Mouse (Mus musculus) embryonic stem cell, embryonic (primary cell): ENCODE measurements at regions not wholly inside any gene's neighbourhood (a gene's known extent, or its start where the extent isn't known, plus 50 kb on each side); places are given as distances from the start of the nearest gene placed in this dataset.

Experiments
- CTCF ChIA-PET, 4 experiments: fragments of 300-600 bp in 2 of 4; fragments of 350-600 bp in 2 of 4; sonication (Branson Sonifier 250); formaldehyde crosslinking; loops; one replicate each; lab custom pipeline; 2022; ENCODE audit warnings: inconsistent platforms in 2 of 4; lab: Charles Lee
- POLR2A ChIA-PET, 4 experiments: fragments of 300-600 bp in 2 of 4; fragments of 350-600 bp in 2 of 4; sonication (Branson Sonifier 250); formaldehyde crosslinking; loops; one replicate each; lab custom pipeline; 2022; ENCODE audit warnings: antibody characterized with exemption in 4 of 4, inconsistent platforms in 1 of 4; lab: Charles Lee

- POLR2A ChIA-PET: no interaction called here
Measured at GRCm38 (mm10) chr12:32273474-32273873, 65.0 kb upstream of the Pik3cg start.

DNA sequence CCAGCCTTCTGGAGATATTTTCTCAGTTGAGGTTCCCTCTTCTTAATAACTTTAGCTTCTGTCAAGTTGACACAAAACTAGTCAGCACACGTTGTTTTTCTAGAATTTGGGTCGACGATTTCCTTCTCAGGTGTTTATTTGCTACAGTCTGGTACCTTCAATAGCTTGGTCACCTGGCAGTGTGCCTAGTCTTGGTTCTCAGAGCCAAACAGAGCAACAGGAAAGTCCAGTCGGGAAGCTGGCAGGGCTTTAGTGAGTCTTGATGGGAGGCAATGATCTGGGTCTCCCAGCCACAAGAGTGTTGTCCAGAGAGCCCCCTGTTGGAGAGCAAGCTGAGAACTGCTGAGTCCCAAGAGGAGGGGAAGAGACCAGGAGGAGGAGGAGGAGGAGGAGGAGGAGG lies 71.4 kb upstream of the Pik3cg start:
- ChIA-PET POLR2A (no interaction called here), CTCF (interaction anchor here in 1 of 4 experiments (1.0 kb wide), 1 partner anchor 13 kb away, joined by 3 read pairs; no protein-coding TSS in a partner anchor)

More at GRCm38 (mm10) chr12:32273474-32273873, 65.0 kb upstream of the Pik3cg start:
- CTCF ChIA-PET: interaction anchor here in 1 of 4 experiments (0.9 kb wide), 1 partner anchor 19 kb away, joined by 3 read pairs; no protein-coding TSS in a partner anchor

DNA sequence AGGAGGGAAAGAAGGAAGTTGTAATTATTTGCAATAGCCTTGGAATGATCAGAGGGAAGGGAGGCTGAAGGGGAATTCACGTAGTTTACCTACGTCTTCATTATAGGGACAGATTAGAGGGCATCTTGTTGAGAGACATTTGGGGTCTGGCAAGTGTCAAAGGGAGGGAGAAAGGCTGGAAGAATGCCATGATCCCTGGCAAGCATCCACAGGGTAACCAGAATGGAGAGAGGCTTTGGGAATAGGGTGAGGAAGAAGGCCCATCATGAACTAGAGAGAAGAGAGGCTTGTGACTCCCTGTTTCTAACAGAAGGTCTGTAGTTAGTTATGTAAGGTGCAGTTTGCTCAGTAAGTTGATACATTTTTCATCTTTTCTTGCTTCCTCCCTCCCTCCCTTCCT lies 71.8 kb upstream of the Pik3cg start:
- CTCF ChIA-PET: interaction anchor here in 2 of 4 experiments (0.6 to 1.0 kb wide), 2 partner anchors 12 to 112 kb away, joined by 3 read pairs; no protein-coding TSS in a partner anchor

GRCm38 (mm10) chr12:32282371-32283163 lies 74.1 kb upstream of the Pik3cg start:
- CTCF ChIA-PET: interaction anchor here in 2 of 4 experiments (0.7 to 0.8 kb wide), 2 partner anchors 9 to 1198 kb away, joined by 4 to 6 read pairs; no protein-coding TSS in a partner anchor
- POLR2A ChIA-PET: no interaction called here

More for the DNA sequence above, 71.8 kb upstream of the Pik3cg start:
- POLR2A ChIA-PET: no interaction called here

DNA sequence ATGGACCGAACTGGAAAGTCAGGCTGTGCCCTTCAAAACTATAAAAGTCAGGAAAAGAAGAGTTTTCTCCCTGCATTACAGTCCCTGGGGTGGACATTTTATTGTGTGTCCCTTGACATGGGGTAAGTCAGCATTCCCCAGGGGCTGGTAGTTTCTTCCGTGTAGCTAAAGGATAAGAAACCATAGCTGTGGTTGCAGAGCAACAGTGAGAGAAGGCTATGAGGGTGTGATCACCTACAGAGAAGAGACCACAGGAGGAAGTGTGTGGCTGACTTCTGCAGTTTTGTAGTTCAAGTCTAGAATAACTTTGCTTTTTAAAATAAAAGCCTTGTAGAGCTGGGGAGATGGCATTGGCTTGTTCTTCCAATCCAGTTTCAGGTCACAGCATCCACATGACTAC lies 76.6 kb upstream of the Pik3cg start:
- ChIA-PET CTCF (no interaction called here), POLR2A (interaction anchor here in 1 of 4 experiments (0.6 kb wide), 1 partner anchor 57 kb away, joined by 3 read pairs; no protein-coding TSS in a partner anchor)

GRCm38 (mm10) chr12:32286652-32287051 lies 78.2 kb upstream of the Pik3cg start:
- POLR2A ChIA-PET: interaction anchor here in 1 of 4 experiments (0.6 to 0.8 kb wide), 2 partner anchors 9 to 533 kb away, joined by 3 to 4 read pairs; partner anchors contain the start of gene Nampt
- CTCF ChIA-PET: interaction anchor here in 1 of 4 experiments (0.6 kb wide), 1 partner anchor 869 kb away, joined by 3 read pairs; no protein-coding TSS in a partner anchor

DNA sequence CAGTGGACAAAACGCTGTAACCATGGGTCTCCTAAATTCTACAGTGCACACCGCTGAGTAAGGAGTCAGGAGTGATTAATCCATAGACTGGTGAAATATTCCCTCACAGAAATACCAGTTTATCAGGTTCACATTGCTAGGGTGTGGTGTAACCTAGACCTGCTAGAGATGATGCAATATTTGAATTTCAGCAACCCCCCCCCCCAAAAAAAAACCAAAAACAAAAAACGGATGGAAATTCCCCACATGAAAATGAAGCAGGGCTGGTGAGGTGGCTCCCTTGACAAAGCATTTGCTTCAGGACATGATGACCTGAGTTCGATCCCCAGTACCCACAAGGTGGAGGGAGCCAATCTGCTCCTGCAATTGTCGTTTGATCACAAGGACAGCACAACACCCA lies 82.7 kb upstream of the Pik3cg start:
- ChIA-PET CTCF (interaction anchor here (0.6 to 3.6 kb wide), 15 partner anchors 9 to 341 kb away, joined by 3 to 24 read pairs (median 4); partner anchors contain the start of genes Ccdc71l (in 3 of the 4) and Hbp1 (in 1 of the 4)), POLR2A (interaction anchor here in 1 of 4 experiments (0.8 to 1.3 kb wide), 2 partner anchors 88 to 341 kb away, joined by 4 to 5 read pairs; partner anchors contain the start of genes Ccdc71l and Hbp1)

DNA sequence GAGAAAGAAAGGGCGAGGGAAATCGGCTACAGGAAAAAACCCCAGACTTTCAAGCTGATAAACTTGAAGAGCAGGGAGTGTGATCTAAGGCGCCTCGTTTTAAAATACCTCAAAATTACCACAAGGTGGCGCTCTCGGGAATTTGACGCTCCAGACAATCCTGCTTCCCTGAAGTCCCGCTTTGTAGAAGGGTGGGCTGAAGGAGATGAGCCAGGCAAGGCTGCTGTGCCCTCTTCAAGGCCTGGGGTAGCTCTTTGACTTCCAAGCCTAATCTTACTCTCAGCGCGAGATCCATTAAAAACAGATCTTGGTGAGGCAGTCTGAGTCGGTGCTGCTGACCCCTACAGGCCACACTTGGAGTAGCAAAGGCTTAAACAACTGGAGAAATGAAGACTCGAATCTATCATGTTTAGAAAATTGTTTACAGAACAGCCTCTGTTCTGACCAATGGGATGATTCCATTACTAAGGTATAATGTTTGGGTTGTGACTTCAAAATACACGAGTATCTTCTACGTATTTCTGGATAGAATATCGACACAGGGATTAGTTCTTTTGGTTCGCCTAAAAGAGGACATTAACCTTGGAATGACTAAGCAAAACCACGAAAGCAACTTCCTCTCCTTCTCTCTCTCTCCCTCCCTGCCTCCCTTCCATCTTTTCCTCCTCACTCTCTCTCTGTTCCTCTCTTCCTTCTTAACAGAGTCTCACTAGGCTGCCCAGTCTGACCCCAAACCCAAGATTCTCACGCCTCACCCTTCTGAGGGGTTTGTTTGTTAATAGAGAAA lies 83.7 kb upstream of the Pik3cg start:
- ChIA-PET POLR2A (interaction anchor here in 3 of 4 experiments (0.8 to 1.3 kb wide), 5 partner anchors 14 to 343 kb away, joined by 3 to 5 read pairs (median 4); partner anchors contain the start of genes Ccdc71l (in 1 of the 3) and Hbp1 (in 1 of the 3)), CTCF (interaction anchor here (0.6 to 3.6 kb wide), 24 partner anchors 9 to 384 kb away, joined by 3 to 24 read pairs (median 3); partner anchors contain the start of genes Ccdc71l (in 3 of the 4) and Hbp1 (in 1 of the 4))

- CTCF ChIA-PET: interaction anchor here (0.5 to 3.6 kb wide), 13 partner anchors 13 to 383 kb away, joined by 3 to 24 read pairs (median 3); partner anchors contain the start of gene Ccdc71l (in 2 of the 4)
- POLR2A ChIA-PET: interaction anchor here in 1 of 4 experiments (1.0 to 1.3 kb wide), 2 partner anchors 86 to 343 kb away, joined by 5 read pairs; partner anchors contain the start of genes Ccdc71l and Hbp1
Measured at GRCm38 (mm10) chr12:32292749-32293128, 84.3 kb upstream of the Pik3cg start.

DNA sequence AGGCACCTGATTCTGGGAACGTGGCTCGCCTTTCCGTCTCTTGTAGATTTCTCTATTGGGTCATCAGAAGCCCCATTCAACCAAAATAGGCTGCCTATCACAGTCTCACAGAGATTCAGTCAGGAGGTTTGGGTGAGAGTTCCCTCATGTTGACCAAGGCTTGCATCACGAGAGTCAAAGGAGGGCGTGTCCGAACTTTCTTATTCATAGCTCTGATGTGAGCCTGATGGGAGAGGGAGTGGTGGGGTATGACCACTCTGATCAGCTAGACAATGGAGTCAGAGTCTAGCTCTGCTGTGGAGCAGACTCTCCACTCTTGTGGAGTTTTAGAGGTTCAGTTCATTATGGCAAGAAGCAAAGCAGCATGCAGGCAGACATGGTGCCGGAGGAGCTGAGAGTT lies 81.1 kb upstream of the Ccdc71l start:
- POLR2A ChIA-PET: interaction anchor here in 2 of 4 experiments (0.9 to 1.0 kb wide), 2 partner anchors 81 to 523 kb away, joined by 3 to 4 read pairs; partner anchors contain the start of gene Ccdc71l (in 1 of the 2)
- CTCF ChIA-PET: no interaction called here

GRCm38 (mm10) chr12:32299714-32300113 lies 78.8 kb upstream of the Ccdc71l start:
- POLR2A ChIA-PET: no interaction called here

DNA sequence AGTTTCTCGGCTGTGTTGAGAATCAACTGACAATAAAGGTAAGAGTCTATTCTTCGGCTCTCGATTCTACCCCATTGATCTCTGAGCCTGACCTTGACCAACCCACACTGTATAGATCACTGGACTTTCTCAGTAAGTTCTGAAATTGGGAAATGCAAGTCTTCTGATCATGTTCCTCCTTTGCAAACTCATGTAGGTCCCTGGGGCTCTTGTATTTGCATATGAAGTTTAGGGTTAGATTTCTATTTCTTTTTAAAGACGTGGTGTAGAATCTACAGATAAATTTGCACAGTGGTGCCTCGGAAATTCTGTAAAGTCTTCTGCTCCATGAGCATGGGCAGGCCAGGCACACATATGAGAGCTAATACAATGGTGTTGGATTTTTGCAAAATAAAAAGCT lies 72.8 kb upstream of the Ccdc71l start:
- ChIA-PET CTCF (interaction anchor here in 1 of 4 experiments (1.1 kb wide), 1 partner anchor 14 kb away, joined by 3 read pairs; no protein-coding TSS in a partner anchor), POLR2A (interaction anchor here in 1 of 4 experiments (0.9 to 1.0 kb wide), 2 partner anchors 11 to 14 kb away, joined by 3 read pairs; no protein-coding TSS in a partner anchor)

More at GRCm38 (mm10) chr12:32299714-32300113, 78.8 kb upstream of the Ccdc71l start:
- CTCF ChIA-PET: no interaction called here

DNA sequence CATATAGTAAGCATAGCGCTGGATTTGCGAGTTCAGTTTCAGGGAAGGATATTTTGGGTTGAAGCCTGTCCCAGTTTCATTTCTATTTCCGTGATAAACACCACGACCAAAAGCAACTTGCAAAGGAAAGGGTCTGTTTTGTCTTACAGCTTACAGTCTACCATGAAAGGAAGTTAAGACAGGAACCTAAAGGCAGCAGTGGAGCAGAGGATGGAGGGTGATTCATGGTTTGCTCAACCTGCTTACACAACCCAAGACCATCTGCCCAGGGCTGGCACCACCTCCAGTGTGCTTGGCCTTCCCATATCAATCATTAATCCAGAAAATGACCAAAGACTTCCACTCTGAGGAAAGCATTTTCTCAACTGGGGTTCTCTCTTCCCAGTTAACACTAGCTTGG lies 72.2 kb upstream of the Ccdc71l start:
- ChIA-PET CTCF (interaction anchor here in 1 of 4 experiments (1.1 kb wide), 1 partner anchor 15 kb away, joined by 3 read pairs; no protein-coding TSS in a partner anchor), POLR2A (interaction anchor here in 1 of 4 experiments (0.9 to 1.0 kb wide), 2 partner anchors 11 to 14 kb away, joined by 3 read pairs; no protein-coding TSS in a partner anchor)

- ChIA-PET CTCF (no interaction called here), POLR2A (interaction anchor here in 2 of 4 experiments (0.6 kb wide), 2 partner anchors 60 to 831 kb away, joined by 5 to 6 read pairs; no protein-coding TSS in a partner anchor)
Measured at GRCm38 (mm10) chr12:32307280-32308006, 71.1 kb upstream of the Ccdc71l start.

DNA sequence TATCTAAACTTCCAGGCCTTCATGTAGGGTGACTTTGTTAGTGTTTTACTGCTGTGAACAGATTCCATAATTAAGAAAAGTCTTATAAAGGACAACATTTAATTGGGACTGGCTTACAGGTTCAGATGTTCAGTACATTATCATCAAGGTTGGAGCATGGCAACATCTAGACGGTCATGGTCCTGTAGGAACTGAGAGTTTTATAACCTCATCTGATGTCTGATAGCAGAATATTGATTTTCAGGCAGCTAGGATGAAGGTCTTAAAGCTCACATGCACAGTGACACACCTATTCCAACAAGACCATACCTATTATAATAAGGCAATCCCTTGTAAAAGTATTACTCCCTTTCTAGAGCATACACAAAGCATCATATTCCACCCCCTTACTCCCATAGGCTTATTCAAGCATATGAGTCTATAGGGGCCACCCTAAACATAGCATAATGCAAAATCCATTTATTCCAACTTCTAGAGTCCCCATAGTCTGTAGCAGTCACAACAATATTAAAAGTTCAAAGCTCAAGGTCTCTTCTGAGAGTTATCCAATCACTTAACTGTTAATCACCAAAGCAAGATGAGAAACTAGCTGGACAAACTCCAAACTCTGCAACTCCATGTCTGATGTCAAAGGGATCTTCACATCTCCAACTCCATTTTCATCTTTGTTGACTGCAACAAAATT lies 63.3 kb upstream of the Ccdc71l start:
- CTCF ChIA-PET: no interaction called here

More for the DNA sequence above, 63.3 kb upstream of the Ccdc71l start:
- POLR2A ChIA-PET: no interaction called here
